In the genomic region with DNA sequence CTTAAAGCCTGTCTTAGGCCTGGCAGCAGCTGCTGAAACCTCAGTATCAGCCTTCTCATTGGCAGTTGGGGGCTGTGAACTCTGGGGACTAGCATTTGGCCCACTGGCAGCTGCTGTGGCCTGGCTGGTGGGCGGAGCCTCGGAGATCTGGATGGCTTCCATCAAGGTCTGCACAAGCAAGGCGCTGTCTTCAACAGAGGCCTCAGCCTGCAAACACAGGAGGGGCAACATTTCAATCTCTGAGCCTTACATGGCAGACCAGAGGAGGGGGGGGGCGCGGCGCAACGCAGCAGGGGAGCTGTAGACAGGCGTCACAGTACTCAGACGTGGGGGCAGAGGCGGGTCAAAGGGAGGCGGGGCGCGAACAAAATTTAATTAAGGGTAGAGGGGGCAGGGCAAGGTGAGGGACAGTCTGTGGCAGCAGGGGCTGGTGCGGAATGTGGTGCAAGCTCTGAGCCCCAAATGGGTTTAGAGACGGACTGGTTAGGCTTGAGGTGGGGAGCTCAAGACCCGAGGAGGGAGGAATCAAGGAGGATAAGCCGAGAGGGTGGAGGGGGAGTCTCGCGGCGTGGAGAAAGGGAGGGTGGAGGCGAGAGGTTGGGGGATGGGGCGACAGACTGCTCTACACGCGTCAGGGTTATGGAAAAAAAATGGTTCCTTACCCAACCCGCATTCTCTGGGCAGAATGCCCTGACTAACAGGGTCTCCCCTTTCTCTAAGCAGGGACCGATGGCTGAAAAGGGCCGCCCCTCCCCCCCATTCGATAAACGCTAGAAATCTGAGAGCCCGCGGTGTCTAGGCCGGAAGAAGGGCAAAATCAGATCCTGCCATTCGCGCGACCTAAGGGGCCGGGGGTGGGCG, we compare ENCODE assay signal across 8 mouse cellular contexts. TPM values are rescaled to one million over a fixed set of nuclear protein-coding genes. Genes with fewer than 3 reads are reported as not detected.
DNase-seq lines count a peak whose midpoint lies in the region; ATAC-seq lines count a peak whose summit lies in the region.

No protein-coding gene starts in this region.

- peaks cover 17% of the 10 kb centered on the region for H3K4me1 ChIP-seq in erythroblast, embryonic 14.5 days (ENCODE audit: control insufficient read depth)
- H3K4me1 ChIP-seq in hindbrain, embryonic 13.5 days (replicated peaks): peaks cover 36% of the 10 kb centered on the region

- no peak for ATAC-seq in erythroblast, adult 5-6 weeks (replicated peaks; ENCODE audit: low FRiP score, poor library complexity, severe bottlenecking)
- peak; percentile 43 for ATAC-seq in hindbrain, embryonic 13.5 days (ENCODE audit: low FRiP score)

- peaks cover 12% of the 10 kb centered on the region for H3K9me3 ChIP-seq in erythroblast, embryonic 14.5 days (ENCODE audit: control insufficient read depth, low read length)
- no peaks in the 10 kb centered on the region for H3K9me3 ChIP-seq in hindbrain, embryonic 13.5 days

- peak overlapping the region; percentile 91 for H3K27ac ChIP-seq in hindbrain, embryonic 13.5 days
- H3K27ac ChIP-seq in macrophage: no peak overlapping the region

- no peaks in the 10 kb centered on the region for H3K79me2 ChIP-seq in macrophage (ENCODE audit: inconsistent target)

- WGBS in hindbrain, embryonic 13.5 days: 19% methylated on average over 36 of the region's 37 CpGs
- 20% methylated on average over 27 of the region's 37 CpGs for WGBS in macrophage (ENCODE audit: missing documents)

- H3K9ac ChIP-seq in hindbrain, embryonic 13.5 days: peak overlapping the region; percentile 84

- DNase-seq in cerebellum, adult 9-10 months: peak; percentile 69
- DNase-seq in frontal cortex, postnatal 10 days (ENCODE audit: low spot score in 2 of 2): peak; percentile 50 to 65
- DNase-seq in left cerebral cortex, adult 8-10 months (ENCODE audit: low spot score in 2 of 2): peak; percentile 8 to 40
- DNase-seq in right cerebral cortex, postnatal 25 days: peak; percentile 34

- H3K4me2 ChIP-seq in hindbrain, embryonic 13.5 days: peak overlapping the region; percentile 63

- H3K36me3 ChIP-seq in erythroblast, embryonic 14.5 days (ENCODE audit: control insufficient read depth): peaks cover 5% of the 10 kb centered on the region; the same call in 1 of the 2 replicates
- peaks cover 44% of the 10 kb centered on the region for H3K36me3 ChIP-seq in hindbrain, embryonic 13.5 days
- no peaks in the 10 kb centered on the region for H3K36me3 ChIP-seq in macrophage (ENCODE audit: inconsistent target)

- H3K4me3 ChIP-seq in erythroblast, embryonic 14.5 days (replicated peaks): peak overlapping the region; percentile 69
- H3K4me3 ChIP-seq in hindbrain, embryonic 13.5 days: peak overlapping the region; percentile 60
- H3K4me3 ChIP-seq in macrophage (ENCODE audit: inconsistent target): peak overlapping the region; percentile 66

- peaks cover 39% of the 10 kb centered on the region for H3K27me3 ChIP-seq in erythroblast, embryonic 14.5 days (ENCODE audit: control insufficient read depth)
- H3K27me3 ChIP-seq in hindbrain, embryonic 13.5 days: peaks cover 4% of the 10 kb centered on the region; the same call in 1 of the 2 replicates

RNA-seq across cellular contexts. Expression of a gene that starts 1.4 kb away (rescaled TPM):
- polyA plus RNA-seq in erythroblast, embryonic 14.5 days (2012): 0.32 and 0.38 TPM in 2 replicates
- 0.77 and 4.2 TPM in 2 replicates for total RNA-seq in erythroblast, adult 5-6 weeks (2015; ENCODE audit: low replicate concordance)
- total RNA-seq in erythroblast, adult 5-6 weeks (2017; ENCODE audit: low replicate concordance): 0.34 and 3.1 TPM in 2 replicates
- 1,046 and 1,103 TPM in 2 replicates for polyA plus RNA-seq in hindbrain, embryonic 13.5 days (2015; fragmentation: Nextera tagmentation; extraction: Ambion mirVana)
- total RNA-seq in left cerebral cortex, adult 8-10 months (2022): 100 to 1,000 TPM; 460 to 476 (median 472) TPM
- total RNA-seq in macrophage (2018; cell fraction: chromatin; rRNA removed): 10 to 100 TPM in 9 of 26 experiments, 1 to 10 TPM in 17; 1.9 to 45.4 (median 7.5) TPM
- 10 to 100 TPM in 13 of 26 experiments, 1 to 10 TPM in 13; 2.8 to 30.9 (median 12.4) TPM for total RNA-seq in macrophage (2018; cell fraction: cytosol; rRNA removed)
- total RNA-seq in macrophage (2018; cell fraction: nucleus; rRNA removed): 10 to 100 TPM in 13 of 26 experiments, 1 to 10 TPM in 13; 2.6 to 26.0 (median 9.0) TPM
- 24.9 to 36.9 TPM (median 27.6 TPM) in 3 replicates for polyA plus RNA-seq in macrophage (2018)

Comparison
In these comparisons a context has a peak if more than half of its experiments do, and no peak if none do; other contexts are left out.
1. RNA of a gene that starts 1.4 kb away (polyA plus RNA-seq): 1,046 to 1,103 TPM in hindbrain, embryonic 13.5 days; 24.9 to 36.9 TPM in macrophage and 0.32 to 0.38 TPM in erythroblast, embryonic 14.5 days; every median in the first group is over 10 times any median in the second.
2. Peak in every context shown above with its lines, with median percentiles within 50 percentile points of each other: H3K4me3 ChIP-seq and DNase-seq.